Mouse (Mus musculus) lung, postnatal 0 days (tissue): ENCODE measurements around the gene A230050P20Rik. TPM values are rescaled to one million over a fixed set of nuclear protein-coding genes. Genes with fewer than 3 reads are reported as not detected.

ENCODE experiments used
- ATAC-seq: fragments of 200-750 bp; cut with Nextera tagmentation; 2 replicates; pipeline ENCODE4 v1.8.0; 2017; ENCODE audit warnings: moderate library complexity
- DNase-seq: peaks from one replicate; pipeline ENCODE4 v3.0.0-alpha.2; 2016; ENCODE audit warnings: low spot score
- H3K27ac ChIP-seq: fragments of 300-500 bp; sonication (generic); 2 replicates; pipeline ENCODE4 v1.5.1; 2014; ENCODE audit warnings: antibody characterized with exemption, mild to moderate bottlenecking, low read length, mixed read lengths
- H3K27me3 ChIP-seq: fragments of 300-500 bp; sonication (generic); replicated peaks from 2 replicates; pipeline ENCODE4 v1.6.1; 2014; ENCODE audit warnings: low read length, mixed read lengths; ENCODE audit not compliant: insufficient read depth
- H3K36me3 ChIP-seq: fragments of 300-500 bp; sonication (generic); 2 replicates; pipeline ENCODE4 v1.6.1; 2014; ENCODE audit warnings: low read length, mixed read lengths; ENCODE audit not compliant: insufficient read depth
- H3K4me1 ChIP-seq: fragments of 300-500 bp; sonication (generic); 2 replicates; pipeline ENCODE4 v1.6.1; 2014; ENCODE audit warnings: antibody characterized with exemption, low read depth, low read length, mixed read lengths; ENCODE audit not compliant: insufficient read depth
- H3K4me2 ChIP-seq: fragments of 300-500 bp; sonication (generic); replicated peaks from 2 replicates; pipeline ENCODE4 v1.6.1; 2014; ENCODE audit warnings: low read depth, mild to moderate bottlenecking, low read length, moderate library complexity, mixed read lengths
- H3K4me3 ChIP-seq: fragments of 300-500 bp; sonication (generic); 2 replicates; pipeline ENCODE4 v1.5.1; 2014; ENCODE audit warnings: low read depth, low read length
- H3K9ac ChIP-seq: fragments of 300-500 bp; sonication (generic); replicated peaks from 2 replicates; pipeline ENCODE4 v1.6.1; 2014; ENCODE audit warnings: low read depth, mild to moderate bottlenecking
- H3K9me3 ChIP-seq: fragments of 300-500 bp; sonication (generic); 2 replicates; pipeline ENCODE4 v1.6.1; 2016; ENCODE audit warnings: low read length, mixed read lengths
- CTCF ChIP-seq: IDR thresholded peaks from 2 replicates; pipeline ENCODE4 v1.5.1; 2016; ENCODE audit warnings: antibody characterized with exemption, mild to moderate bottlenecking
- EP300 ChIP-seq: IDR thresholded peaks from 2 replicates; pipeline ENCODE4 v1.6.1; 2016; ENCODE audit warnings: antibody characterized with exemption, mild to moderate bottlenecking, control low read depth
- whole genome bisulfite sequencing: fragments of 180-500 bp; shearing (Covaris S2); extraction: QIAGEN DNeasy Blood & Tissue Kit; methylation state at CpG from one replicate; pipeline ENCODE4 v1.1.7; 2014; 5-methylcytosine and 5-hydroxymethylcytosine counted together
- polyA plus RNA-seq: library from polyadenylated mRNA; unstranded; fragments of >200 nt; fragmentation: Nextera tagmentation; extraction: Ambion mirVana; gene quantifications from 2 replicates; pipeline ENCODE4 v1.2.1, GENCODE M21; 2015

The A230050P20Rik gene
- polyA plus RNA-seq, 1 experiment from 2014 or later: 9.3 TPM

GRCm38 (mm10) chr9:20870211-20871173, 2.0 kb downstream of the A230050P20Rik start:
- 0 out of 2 replicates have a peak, but pooled peaks cover 7% of the 10 kb centered on the region for H3K36me3 ChIP-seq
- no peak overlapping the region for H3K4me3 ChIP-seq
- DNase-seq: no peak
- H3K4me1 ChIP-seq: peaks cover 4% of the 10 kb centered on the region; the same call in 1 of the 2 replicates
- H3K9me3 ChIP-seq: no peaks in the 10 kb centered on the region
- H3K27me3 ChIP-seq: 0 out of 2 replicates have a peak, but pooled peaks cover 5% of the 10 kb centered on the region
- H3K9ac ChIP-seq: no peak overlapping the region
- TF ChIP-seq EP300: no peak
- peak; percentile 33 for TF ChIP-seq CTCF
- no peak for ATAC-seq
- 75% methylated on average over 12 of the region's 12 CpGs for WGBS
- no peak overlapping the region for H3K27ac ChIP-seq
- no peak overlapping the region for H3K4me2 ChIP-seq

GRCm38 (mm10) chr9:20872991-20873390, 4.5 kb downstream of the A230050P20Rik start:
- peaks cover 4% of the 10 kb centered on the region; the same call in 1 of the 2 replicates for H3K4me1 ChIP-seq
- ATAC-seq: no peak
- no peak overlapping the region for H3K4me2 ChIP-seq
- no peak overlapping the region for H3K27ac ChIP-seq
- no peaks in the 10 kb centered on the region for H3K9me3 ChIP-seq
- H3K36me3 ChIP-seq: 0 out of 2 replicates have a peak, but pooled peaks cover 7% of the 10 kb centered on the region
- no peak overlapping the region for H3K9ac ChIP-seq
- WGBS: 87% methylated on average over 8 of the region's 10 CpGs
- DNase-seq: no peak
- TF ChIP-seq EP300 (no peak), CTCF (no peak)
- H3K27me3 ChIP-seq: no peaks in the 10 kb centered on the region
- H3K4me3 ChIP-seq: no peak overlapping the region

DNA sequence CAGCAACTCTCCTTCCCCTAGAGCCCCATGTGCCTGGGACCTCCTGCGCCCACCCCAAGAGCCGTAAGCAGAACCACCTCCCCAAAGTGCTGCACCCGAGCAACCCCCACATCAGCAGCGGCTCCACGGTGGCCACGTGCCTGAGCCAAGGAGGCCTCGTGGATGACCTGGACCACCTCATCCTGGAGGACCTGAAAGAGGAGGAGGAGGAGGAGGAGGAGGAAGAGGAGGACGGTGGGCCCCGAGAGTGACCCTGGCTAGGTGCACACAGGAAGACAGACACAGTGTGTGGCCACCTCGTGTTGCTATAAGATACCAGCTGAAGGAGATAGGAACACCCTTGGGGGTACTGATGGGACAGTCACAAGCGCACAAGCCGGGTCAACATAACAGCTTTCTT, 5.1 kb downstream of the A230050P20Rik start:
- 79% methylated on average over 12 of the region's 12 CpGs for WGBS
- H3K36me3 ChIP-seq: 0 out of 2 replicates have a peak, but pooled peaks cover 7% of the 10 kb centered on the region
- no peak overlapping the region for H3K4me2 ChIP-seq
- H3K9ac ChIP-seq: no peak overlapping the region
- no peaks in the 10 kb centered on the region for H3K27me3 ChIP-seq
- no peak for ATAC-seq
- no peak overlapping the region for H3K4me3 ChIP-seq
- H3K27ac ChIP-seq: no peak overlapping the region
- H3K9me3 ChIP-seq: no peaks in the 10 kb centered on the region
- H3K4me1 ChIP-seq: peaks cover 3% of the 10 kb centered on the region; the same call in 1 of the 2 replicates
- DNase-seq: no peak
- no peak for TF ChIP-seq CTCF
- no peak for TF ChIP-seq EP300

GRCm38 (mm10) chr9:20875021-20875790, 6.8 kb downstream of the A230050P20Rik start:
- WGBS: 62% methylated on average over 23 of the region's 23 CpGs
- ATAC-seq (no peak), DNase-seq (no peak)
- no peaks in the 10 kb centered on the region for H3K4me1 ChIP-seq
- H3K9me3 ChIP-seq: no peaks in the 10 kb centered on the region
- H3K4me2 ChIP-seq: no peak overlapping the region
- H3K27me3 ChIP-seq: no peaks in the 10 kb centered on the region
- H3K27ac ChIP-seq: no peak overlapping the region
- no peak for TF ChIP-seq EP300
- no peak for TF ChIP-seq CTCF
- no peak overlapping the region for H3K9ac ChIP-seq
- H3K4me3 ChIP-seq: no peak overlapping the region
- 0 out of 2 replicates have a peak, but pooled peaks cover 7% of the 10 kb centered on the region for H3K36me3 ChIP-seq

DNA sequence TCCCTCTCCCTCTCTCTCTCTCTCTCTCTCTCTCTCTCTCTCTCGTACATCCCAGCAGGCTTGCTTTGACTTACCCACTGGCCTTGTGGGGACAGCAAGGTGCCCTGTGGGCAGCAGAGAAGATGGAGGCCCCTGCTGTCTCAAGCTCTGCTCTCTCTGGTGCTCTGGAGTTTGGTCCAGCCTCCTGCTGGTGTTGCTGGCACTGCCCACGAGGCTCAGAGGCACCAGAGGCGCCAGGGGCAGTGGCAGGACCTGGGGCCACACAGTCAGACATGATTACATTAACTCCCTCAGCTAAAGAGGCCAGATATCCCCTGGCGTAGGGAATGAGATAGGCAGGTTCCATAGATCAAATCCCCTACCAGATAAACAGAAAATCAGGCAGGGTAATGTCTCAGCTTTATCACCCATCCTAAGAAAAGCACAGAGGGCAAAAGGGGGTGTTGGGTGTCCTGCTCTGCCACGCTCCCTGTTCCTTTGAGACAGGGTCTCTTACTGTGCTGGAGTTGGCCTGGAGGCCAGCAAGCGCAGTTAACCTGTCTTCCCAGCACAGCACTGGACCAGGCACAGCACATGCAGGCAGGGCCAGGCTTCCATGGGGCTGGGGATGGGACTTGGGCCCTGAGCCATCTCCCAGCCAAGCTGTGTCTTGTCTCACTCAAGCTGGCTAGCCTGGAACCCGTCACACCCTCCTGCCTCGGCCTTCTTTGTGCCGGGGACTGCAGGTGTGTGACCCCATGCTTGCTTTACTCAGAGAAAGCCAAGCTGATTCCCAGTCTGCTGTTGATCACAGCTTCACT, 8.1 kb downstream of the A230050P20Rik start:
- TF ChIP-seq EP300: no peak
- no peak for TF ChIP-seq CTCF
- no peaks in the 10 kb centered on the region for H3K4me1 ChIP-seq
- no peaks in the 10 kb centered on the region for H3K9me3 ChIP-seq
- no peaks in the 10 kb centered on the region for H3K27me3 ChIP-seq
- no peak for DNase-seq
- ATAC-seq: no peak
- H3K9ac ChIP-seq: no peak overlapping the region
- H3K27ac ChIP-seq: no peak overlapping the region
- no peak overlapping the region for H3K4me3 ChIP-seq
- no peak overlapping the region for H3K4me2 ChIP-seq
- 0 out of 2 replicates have a peak, but pooled peaks cover 7% of the 10 kb centered on the region for H3K36me3 ChIP-seq
- 61% methylated on average over 8 of the region's 9 CpGs for WGBS
